Mouse (Mus musculus): ENCODE data around the gene Eif2s1. TPM values are rescaled to one million over a fixed set of nuclear protein-coding genes. Genes with fewer than 3 reads are reported as not detected.
A peak's percentile ranks its signal among the peaks of the same experiment; 100 is the strongest.

Gene Eif2s1
- polyA plus RNA-seq, 1 experiment from 2014 or later = 327 TPM

DNA sequence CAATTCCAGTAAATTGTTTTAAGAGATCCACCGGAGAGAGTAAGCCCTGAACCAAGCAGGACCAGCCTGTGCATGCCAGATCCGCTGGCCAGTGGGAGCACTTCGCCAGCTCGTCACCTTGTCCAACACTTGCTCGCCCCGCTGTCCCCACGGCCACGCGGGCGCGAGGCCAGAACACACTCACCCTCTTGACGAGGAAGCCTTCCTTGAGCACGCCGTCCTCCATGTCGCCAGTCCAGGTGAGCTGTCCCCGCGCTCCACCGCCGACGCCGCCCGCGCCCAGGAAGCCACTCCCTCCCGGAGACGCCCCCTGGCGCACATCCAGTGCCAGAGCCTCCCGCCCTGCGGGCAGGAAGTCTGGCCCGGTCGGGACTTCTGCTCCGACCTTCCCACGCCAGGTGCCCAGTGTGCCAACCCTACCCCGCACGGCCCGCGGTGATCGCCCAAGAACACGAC, 45.1 kb downstream of the Eif2s1 start, which contains the start of gene Plek2:
Gene Plek2 (minus strand): TSS at position 258 of the 456 bp plus-strand sequence.
- 3% methylated on average over 38 of the region's 38 CpGs for WGBS
- Histone ChIP-seq H3K4me2 (peak within 1 kb of the TSS; percentile 90), H3K4me1 (replicated peaks; ENCODE audit: control insufficient read depth, insufficient read depth, low read length) (peaks cover 19% of the 10 kb centered on the region), H3K36me3 (ENCODE audit: control insufficient read depth, insufficient read depth, low read length) (no peaks in the 10 kb centered on the region), H3K27me3 (replicated peaks; ENCODE audit: control insufficient read depth, insufficient read depth, low read length) (peaks cover 15% of the 10 kb centered on the region), H3K4me3 (ENCODE audit: low read depth, low read length) (peak within 1 kb of the TSS; percentile 63), H3K27ac (ENCODE audit: low read depth, low read length) (0 out of 2 replicates have a peak within 1 kb of the TSS, but pooled peaks have one; percentile 4), H3K9me3 (ENCODE audit: control insufficient read depth, low read length) (peaks cover 3% of the 10 kb centered on the region; the same call in 1 of the 2 replicates), H3K9ac (ENCODE audit: low read depth, low read length) (peak within 1 kb of the TSS; percentile 70)
- peak; percentile 74 for DNase-seq (ENCODE audit: low spot score)
- ATAC-seq (replicated peaks; ENCODE audit: low FRiP score) = peak; percentile 47

DNA sequence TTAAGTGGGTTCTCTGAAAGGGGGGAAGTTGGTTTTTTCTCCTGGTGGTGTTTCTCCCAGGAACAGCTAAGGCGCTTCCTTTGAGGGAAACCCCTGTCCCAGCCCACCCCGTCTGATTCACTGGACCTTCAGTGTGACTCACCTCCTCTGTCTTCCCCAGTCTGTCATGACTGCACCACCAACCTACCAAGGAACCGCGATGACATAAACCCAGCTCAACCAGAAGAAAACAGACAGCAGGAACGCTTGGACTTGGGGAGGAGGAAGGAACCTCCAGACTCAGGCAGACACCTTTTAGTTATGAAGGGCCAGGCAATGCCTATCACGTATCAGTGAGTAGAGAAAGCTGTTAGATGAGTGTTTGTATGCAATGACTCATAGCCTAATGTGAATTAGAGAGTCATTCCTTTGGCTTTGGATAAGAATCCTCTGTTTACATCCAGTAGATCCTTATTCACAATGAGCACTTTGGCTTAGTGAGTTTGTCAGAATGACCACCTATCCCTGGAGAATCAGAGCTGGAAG, 46.5 kb downstream of the Eif2s1 start:
- Histone ChIP-seq H3K4me1 (replicated peaks; ENCODE audit: control insufficient read depth, insufficient read depth, low read length) (peaks cover 23% of the 10 kb centered on the region), H3K4me3 (ENCODE audit: low read depth, low read length) (no peak overlapping the region), H3K36me3 (ENCODE audit: control insufficient read depth, insufficient read depth, low read length) (no peaks in the 10 kb centered on the region), H3K27me3 (replicated peaks; ENCODE audit: control insufficient read depth, insufficient read depth, low read length) (peaks cover 28% of the 10 kb centered on the region), H3K27ac (ENCODE audit: low read depth, low read length) (no peak overlapping the region), H3K4me2 (no peak overlapping the region), H3K9me3 (ENCODE audit: control insufficient read depth, low read length) (peaks cover 3% of the 10 kb centered on the region; the same call in 1 of the 2 replicates), H3K9ac (ENCODE audit: low read depth, low read length) (no peak overlapping the region)
- WGBS = 68% methylated on average over 6 of the region's 6 CpGs
- ATAC-seq (replicated peaks; ENCODE audit: low FRiP score) = no peak
- DNase-seq (ENCODE audit: low spot score) = no peak

- 5% methylated on average over 16 of the region's 16 CpGs for WGBS
- H3K27ac ChIP-seq (ENCODE audit: low read depth, low read length) = peak overlapping the region; percentile 86
- peak; percentile 47 for DNase-seq (ENCODE audit: low spot score)
- H3K4me2 ChIP-seq = peak overlapping the region; percentile 88
- H3K27me3 ChIP-seq (replicated peaks; ENCODE audit: control insufficient read depth, insufficient read depth, low read length) = peaks cover 32% of the 10 kb centered on the region
- peaks cover 3% of the 10 kb centered on the region; the same call in 1 of the 2 replicates for H3K9me3 ChIP-seq (ENCODE audit: control insufficient read depth, low read length)
- no peaks in the 10 kb centered on the region for H3K36me3 ChIP-seq (ENCODE audit: control insufficient read depth, insufficient read depth, low read length)
- peaks cover 26% of the 10 kb centered on the region for H3K4me1 ChIP-seq (replicated peaks; ENCODE audit: control insufficient read depth, insufficient read depth, low read length)
- peak overlapping the region; percentile 61 for H3K9ac ChIP-seq (ENCODE audit: low read depth, low read length)
- peak; percentile 89 for ATAC-seq (replicated peaks; ENCODE audit: low FRiP score)
- H3K4me3 ChIP-seq (ENCODE audit: low read depth, low read length) = peak overlapping the region; percentile 51
Observed at GRCm38 (mm10) chr12:78910684-78911461, 49.3 kb downstream of the Eif2s1 start.

- no peaks in the 10 kb centered on the region for H3K36me3 ChIP-seq (ENCODE audit: control insufficient read depth, insufficient read depth, low read length)
- H3K9me3 ChIP-seq (ENCODE audit: control insufficient read depth, low read length) = peaks cover 3% of the 10 kb centered on the region; the same call in 1 of the 2 replicates
- H3K27ac ChIP-seq (ENCODE audit: low read depth, low read length) = peak overlapping the region; percentile 86
- H3K4me2 ChIP-seq = peak overlapping the region; percentile 88
- peaks cover 23% of the 10 kb centered on the region for H3K4me1 ChIP-seq (replicated peaks; ENCODE audit: control insufficient read depth, insufficient read depth, low read length)
- 2% methylated on average over 37 of the region's 37 CpGs for WGBS
- H3K27me3 ChIP-seq (replicated peaks; ENCODE audit: control insufficient read depth, insufficient read depth, low read length) = peaks cover 32% of the 10 kb centered on the region
- H3K9ac ChIP-seq (ENCODE audit: low read depth, low read length) = peak overlapping the region; percentile 61
- peak overlapping the region; percentile 51 for H3K4me3 ChIP-seq (ENCODE audit: low read depth, low read length)
- peak; percentile 68 for DNase-seq (ENCODE audit: low spot score)
- ATAC-seq (replicated peaks; ENCODE audit: low FRiP score) = peak; percentile 65
Observed at GRCm38 (mm10) chr12:78911707-78912417, 50.2 kb downstream of the Eif2s1 start.

DNA sequence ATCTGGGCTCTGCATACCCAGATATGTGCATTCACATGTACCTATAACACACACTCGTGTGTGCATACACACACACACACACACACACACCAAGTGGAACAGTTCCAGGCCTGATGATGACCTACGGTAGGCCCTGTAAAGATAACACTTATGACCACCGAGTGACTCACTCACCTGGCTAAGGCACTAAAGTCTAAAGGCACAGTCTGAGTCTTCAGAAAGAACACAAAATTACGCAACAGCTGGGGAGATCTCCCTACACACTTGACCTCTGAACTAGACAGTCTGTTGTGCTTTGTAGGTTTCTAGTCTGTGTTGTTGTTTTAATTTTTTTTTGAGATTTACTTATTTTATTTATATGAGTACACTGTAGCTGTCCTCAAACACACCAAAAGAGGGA, 52.8 kb downstream of the Eif2s1 start:
- Histone ChIP-seq H3K27me3 (replicated peaks; ENCODE audit: control insufficient read depth, insufficient read depth, low read length) (peaks cover 28% of the 10 kb centered on the region), H3K9ac (ENCODE audit: low read depth, low read length) (no peak overlapping the region), H3K9me3 (ENCODE audit: control insufficient read depth, low read length) (no peaks in the 10 kb centered on the region), H3K27ac (ENCODE audit: low read depth, low read length) (no peak overlapping the region), H3K36me3 (ENCODE audit: control insufficient read depth, insufficient read depth, low read length) (no peaks in the 10 kb centered on the region), H3K4me3 (ENCODE audit: low read depth, low read length) (no peak overlapping the region), H3K4me2 (no peak overlapping the region), H3K4me1 (replicated peaks; ENCODE audit: control insufficient read depth, insufficient read depth, low read length) (peaks cover 18% of the 10 kb centered on the region)
- WGBS = 72% methylated on average over 4 of the region's 4 CpGs
- no peak for ATAC-seq (replicated peaks; ENCODE audit: low FRiP score)
- no peak for DNase-seq (ENCODE audit: low spot score)

DNA sequence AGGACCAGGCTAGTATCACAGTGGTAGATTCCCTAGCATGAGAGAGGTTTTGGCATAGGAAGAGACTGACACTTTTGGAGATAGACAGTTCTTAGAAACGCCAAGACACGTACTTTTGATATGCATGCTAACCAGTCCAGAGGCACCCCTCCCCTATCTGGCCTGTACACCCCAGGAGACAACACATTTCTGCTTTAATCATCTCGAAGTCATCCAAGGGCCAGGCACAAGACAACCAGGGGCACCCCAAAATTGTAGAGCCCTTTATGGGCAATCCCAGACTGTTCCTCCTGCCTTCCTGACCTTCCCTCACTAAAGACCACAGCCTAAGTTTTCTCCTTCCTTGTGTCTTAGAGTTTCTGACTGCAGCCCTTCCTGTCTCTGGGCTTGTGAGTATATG, 53.9 kb downstream of the Eif2s1 start:
- WGBS = 32% methylated on average over 3 of the region's 3 CpGs
- Histone ChIP-seq H3K4me1 (replicated peaks; ENCODE audit: control insufficient read depth, insufficient read depth, low read length) (peaks cover 13% of the 10 kb centered on the region), H3K9me3 (ENCODE audit: control insufficient read depth, low read length) (no peaks in the 10 kb centered on the region), H3K9ac (ENCODE audit: low read depth, low read length) (peak overlapping the region; percentile 27; the same call in 1 of the 2 replicates), H3K4me3 (ENCODE audit: low read depth, low read length) (no peak overlapping the region), H3K36me3 (ENCODE audit: control insufficient read depth, insufficient read depth, low read length) (no peaks in the 10 kb centered on the region), H3K27ac (ENCODE audit: low read depth, low read length) (peak overlapping the region; percentile 76), H3K4me2 (peak overlapping the region; percentile 37; the same call in 1 of the 2 replicates), H3K27me3 (replicated peaks; ENCODE audit: control insufficient read depth, insufficient read depth, low read length) (peaks cover 26% of the 10 kb centered on the region)
- ATAC-seq (replicated peaks; ENCODE audit: low FRiP score) = peak; percentile 72
- no peak for DNase-seq (ENCODE audit: low spot score)

GRCm38 (mm10) chr12:78916278-78916677, 54.7 kb downstream of the Eif2s1 start:
- peaks cover 20% of the 10 kb centered on the region for H3K27me3 ChIP-seq (replicated peaks; ENCODE audit: control insufficient read depth, insufficient read depth, low read length)
- H3K4me2 ChIP-seq = no peak overlapping the region
- H3K27ac ChIP-seq (ENCODE audit: low read depth, low read length) = no peak overlapping the region; the same call in 1 of the 2 replicates
- H3K36me3 ChIP-seq (ENCODE audit: control insufficient read depth, insufficient read depth, low read length) = no peaks in the 10 kb centered on the region
- ATAC-seq (replicated peaks; ENCODE audit: low FRiP score) (no peak), DNase-seq (ENCODE audit: low spot score) (no peak)
- H3K4me1 ChIP-seq (replicated peaks; ENCODE audit: control insufficient read depth, insufficient read depth, low read length) = peaks cover 8% of the 10 kb centered on the region
- no peaks in the 10 kb centered on the region for H3K9me3 ChIP-seq (ENCODE audit: control insufficient read depth, low read length)
- H3K9ac ChIP-seq (ENCODE audit: low read depth, low read length) = no peak overlapping the region
- 74% methylated on average over 3 of the region's 3 CpGs for WGBS
- no peak overlapping the region for H3K4me3 ChIP-seq (ENCODE audit: low read depth, low read length)

GRCm38 (mm10) chr12:78918227-78919078, 56.8 kb downstream of the Eif2s1 start:
- DNase-seq (ENCODE audit: low spot score) = peak; percentile 75
- H3K9me3 ChIP-seq (ENCODE audit: control insufficient read depth, low read length) = no peaks in the 10 kb centered on the region
- H3K4me2 ChIP-seq = peak overlapping the region; percentile 50
- peaks cover 2% of the 10 kb centered on the region for H3K27me3 ChIP-seq (replicated peaks; ENCODE audit: control insufficient read depth, insufficient read depth, low read length)
- no peak overlapping the region for H3K4me3 ChIP-seq (ENCODE audit: low read depth, low read length)
- no peaks in the 10 kb centered on the region for H3K36me3 ChIP-seq (ENCODE audit: control insufficient read depth, insufficient read depth, low read length)
- no peak overlapping the region for H3K27ac ChIP-seq (ENCODE audit: low read depth, low read length)
- 11% methylated on average over 11 of the region's 11 CpGs for WGBS
- H3K4me1 ChIP-seq (replicated peaks; ENCODE audit: control insufficient read depth, insufficient read depth, low read length) = peaks cover 3% of the 10 kb centered on the region
- ATAC-seq (replicated peaks; ENCODE audit: low FRiP score) = peak; percentile 51
- H3K9ac ChIP-seq (ENCODE audit: low read depth, low read length) = no peak overlapping the region

Data from liver, embryonic 11.5 days (tissue).